Mouse (Mus musculus) olfactory bulb, adult 2 months (tissue): ENCODE measurements around the gene Banf1. TPM values are rescaled to one million over a fixed set of nuclear protein-coding genes. Genes with fewer than 3 reads are reported as not detected.

Experiments used
- H3K27ac ChIP-seq: fragments of 200-500 bp; 2 replicates; pipeline ENCODE4 v1.5.1; 2012; ENCODE audit warnings: low read depth, low read length; ENCODE audit not compliant: insufficient read depth
- H3K4me1 ChIP-seq: fragments of 200-500 bp; 2 replicates; pipeline ENCODE4 v1.6.1; 2012; ENCODE audit warnings: low read length; ENCODE audit not compliant: control insufficient read depth, insufficient read depth
- H3K4me3 ChIP-seq: fragments of 200-500 bp; 2 replicates; pipeline ENCODE4 v1.5.1; 2012; ENCODE audit warnings: mild to moderate bottlenecking, low read depth, low read length, moderate library complexity; ENCODE audit not compliant: insufficient read depth
- CTCF ChIP-seq: fragments of 200-500 bp; IDR thresholded peaks from 2 replicates; pipeline ENCODE4 v1.5.1; 2012; ENCODE audit warnings: low read depth, mild to moderate bottlenecking, low read length, moderate library complexity; ENCODE audit not compliant: insufficient read depth
- POLR2A ChIP-seq: fragments of 200-500 bp; IDR thresholded peaks from 2 replicates; pipeline ENCODE4 v1.6.1; 2012; ENCODE audit warnings: mild to moderate bottlenecking, low read depth, low read length, moderate library complexity; ENCODE audit not compliant: insufficient read depth
- WGBS: fragments of 180-500 bp; shearing (Covaris S2); methylation state at CpG from one replicate; pipeline ENCODE4 v1.1.7; 2018; 5-methylcytosine and 5-hydroxymethylcytosine counted together
- polyA plus RNA-seq: library from polyadenylated mRNA; stranded (reverse); fragments of >200 nt; gene quantifications from 2 replicates; pipeline ENCODE4 v1.2.4, GENCODE M21; 2012; ENCODE audit warnings: low replicate concordance; ENCODE audit not compliant: missing spikeins, insufficient read depth, insufficient read length

The Banf1 gene
- polyA plus RNA-seq, 1 experiment: not detected

DNA sequence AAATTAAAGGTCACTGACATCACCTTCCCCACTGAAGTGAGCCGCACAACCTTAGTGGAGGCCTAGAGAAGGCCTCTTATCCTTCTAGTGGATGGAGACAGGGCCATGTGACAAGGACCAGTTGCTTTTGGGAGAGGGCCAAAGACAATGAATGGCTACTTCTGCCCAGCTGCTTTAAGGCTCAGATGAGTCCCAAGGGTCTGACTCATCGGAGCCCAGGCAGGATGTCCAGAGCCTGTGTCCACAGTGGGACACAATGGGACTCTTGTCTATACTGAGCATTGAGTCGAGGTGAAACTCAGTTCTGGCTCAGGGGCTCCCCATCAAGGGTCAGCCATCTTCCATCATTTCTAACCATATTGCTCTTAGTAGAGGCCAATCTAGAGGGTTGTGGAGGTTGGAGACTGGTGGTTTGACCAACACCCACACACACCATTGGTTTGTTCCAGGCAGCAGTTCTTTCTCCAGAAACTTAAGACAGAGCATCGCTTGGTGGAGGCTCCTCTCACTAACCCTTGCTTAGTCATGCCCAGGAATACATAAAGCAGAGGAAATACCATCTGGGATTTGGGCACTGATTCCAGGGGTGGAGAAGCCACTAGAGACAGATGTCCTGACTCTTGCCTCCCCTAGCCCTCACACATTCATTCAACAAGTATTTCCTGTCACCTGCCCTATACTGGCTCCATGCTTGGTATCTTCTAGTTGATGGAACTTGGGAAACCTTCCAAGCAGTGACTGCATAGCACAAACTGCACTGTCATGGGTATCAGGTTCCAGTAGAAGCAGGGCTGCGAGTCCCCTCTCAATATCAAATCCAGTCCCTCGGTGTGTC lies 21.5 kb downstream of the Banf1 start:
- no peak overlapping the region for H3K27ac ChIP-seq
- 76% methylated on average over 6 of the region's 6 CpGs for whole genome bisulfite sequencing
- no peak for TF ChIP-seq CTCF
- no peak for TF ChIP-seq POLR2A
- H3K4me3 ChIP-seq: no peak overlapping the region
- H3K4me1 ChIP-seq: peaks cover 12% of the 10 kb centered on the region

DNA sequence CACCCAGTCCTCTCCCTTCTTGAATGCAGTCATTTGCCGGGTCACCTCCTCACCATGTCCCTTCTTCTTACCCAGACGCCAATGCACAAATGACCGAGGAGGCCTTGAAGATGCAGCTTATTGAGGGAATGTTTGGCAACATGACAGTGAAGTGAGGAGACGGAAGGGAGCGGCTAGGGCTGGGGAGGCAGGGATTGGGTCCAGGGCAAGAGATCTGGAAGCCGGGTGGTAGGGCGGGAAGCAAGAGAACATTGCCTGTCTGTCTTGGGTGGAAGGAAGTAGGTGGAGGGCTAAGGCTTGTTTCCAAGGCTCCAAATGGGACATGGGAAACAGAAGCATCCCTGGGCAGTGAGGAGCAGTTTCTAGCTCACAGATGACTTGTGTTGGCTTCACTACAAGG lies 25.6 kb downstream of the Banf1 start:
- Histone ChIP-seq H3K4me1 (no peaks in the 10 kb centered on the region), H3K4me3 (no peak overlapping the region), H3K27ac (no peak overlapping the region)
- WGBS: 91% methylated on average over 7 of the region's 7 CpGs
- no peak for TF ChIP-seq POLR2A
- TF ChIP-seq CTCF: no peak

DNA sequence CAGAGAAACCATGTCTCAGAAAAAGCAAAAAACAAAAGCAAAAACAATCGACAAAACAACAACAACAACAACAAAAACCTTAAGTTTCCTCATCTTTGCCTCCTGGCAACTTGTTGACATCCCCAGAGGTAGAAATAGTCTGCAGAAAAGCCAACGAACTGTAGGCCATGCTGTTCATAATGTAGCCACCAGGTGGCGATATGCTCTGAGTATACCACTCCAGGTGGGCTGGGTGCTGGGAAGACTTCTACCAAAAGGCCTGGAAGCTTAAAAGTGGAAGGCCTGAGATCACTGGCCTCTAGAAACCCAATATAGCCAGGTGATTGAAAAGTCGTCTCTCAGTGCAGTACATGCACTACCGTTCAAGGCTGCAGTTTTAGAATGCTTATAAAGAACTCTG lies 29.0 kb downstream of the Banf1 start:
- Histone ChIP-seq H3K4me3 (no peak overlapping the region), H3K4me1 (no peaks in the 10 kb centered on the region), H3K27ac (no peak overlapping the region)
- TF ChIP-seq POLR2A (no peak), CTCF (no peak)
- 25% methylated on average over 5 of the region's 5 CpGs for WGBS

DNA sequence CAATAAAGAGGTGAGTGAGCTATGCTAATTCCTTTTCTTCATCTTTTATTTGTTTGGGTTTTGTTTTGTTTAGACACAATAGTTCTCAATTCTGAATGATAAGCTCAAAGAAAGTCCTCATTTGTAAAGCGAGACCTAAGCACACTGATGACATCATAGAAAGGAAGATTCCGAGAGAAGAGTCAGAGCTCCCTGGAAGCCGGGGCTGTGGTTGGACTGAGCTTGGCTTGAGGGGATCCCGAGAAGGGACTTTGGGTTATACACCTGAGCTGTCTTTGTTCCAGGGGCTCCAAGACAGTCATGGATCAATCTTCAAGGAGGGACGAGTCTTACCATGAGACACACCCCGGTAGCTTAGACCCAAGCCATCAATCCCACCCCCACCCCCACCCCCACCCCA lies 31.5 kb downstream of the Banf1 start, which contains the start of gene Catsper1:
TSS of gene Catsper1 (plus strand) at position 301 of the 400 bp plus-strand sequence.
- H3K4me1 ChIP-seq: peaks cover 3% of the 10 kb centered on the region; the same call in 1 of the 2 replicates
- TF ChIP-seq CTCF: no peak
- H3K27ac ChIP-seq: no peak within 1 kb of the TSS
- no peak within 1 kb of the TSS for H3K4me3 ChIP-seq
- 89% methylated on average over 6 of the region's 6 CpGs for WGBS

DNA sequence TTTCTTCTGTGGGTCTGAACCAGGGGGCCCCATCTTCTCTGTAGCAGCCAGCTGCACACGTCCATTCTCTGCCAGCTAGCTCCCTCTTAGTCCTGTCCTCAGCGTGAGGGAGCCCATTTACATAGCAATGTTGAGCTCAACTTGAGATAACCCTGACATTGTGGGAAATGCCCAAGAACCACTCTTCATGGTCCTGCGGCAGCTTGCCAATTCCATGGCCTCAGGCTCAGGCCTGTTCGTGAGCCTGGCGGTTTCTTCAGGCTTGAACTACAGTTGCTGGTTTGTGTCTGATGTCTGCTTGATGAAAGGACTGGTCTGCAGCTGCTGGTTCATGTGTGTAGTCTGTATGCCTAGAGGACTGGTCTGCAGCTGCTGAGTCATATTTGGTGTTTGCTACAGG lies 32.2 kb downstream of the Banf1 start:
- H3K27ac ChIP-seq: no peak overlapping the region
- no peak overlapping the region for H3K4me3 ChIP-seq
- WGBS: 76% methylated on average over 5 of the region's 5 CpGs
- H3K4me1 ChIP-seq: peaks cover 3% of the 10 kb centered on the region; the same call in 1 of the 2 replicates
- TF ChIP-seq CTCF (no peak), POLR2A (no peak)

DNA sequence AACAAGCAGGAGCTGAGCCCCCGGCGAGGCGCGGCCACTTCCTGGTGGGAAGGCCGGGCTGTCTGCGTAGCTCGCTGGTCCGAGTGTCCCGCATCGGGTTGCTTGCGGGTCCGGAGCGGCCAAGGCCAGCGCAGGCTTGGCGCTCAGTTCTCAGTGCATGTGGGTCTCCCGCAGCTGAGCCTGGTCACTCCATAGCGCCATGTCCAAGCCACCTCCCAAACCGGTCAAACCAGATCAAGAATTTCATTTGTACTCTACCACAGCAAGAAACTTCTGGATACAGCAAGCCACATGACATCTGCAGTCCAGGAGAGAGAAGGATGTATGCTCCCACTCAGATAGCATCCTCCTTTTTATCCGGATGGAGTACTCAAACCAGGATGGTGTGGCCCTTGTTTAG lies 39.0 kb downstream of the Banf1 start:
- Histone ChIP-seq H3K4me3 (no peak overlapping the region), H3K4me1 (peaks cover 8% of the 10 kb centered on the region), H3K27ac (no peak overlapping the region)
- TF ChIP-seq CTCF: no peak
- TF ChIP-seq POLR2A: no peak
- 83% methylated on average over 19 of the region's 19 CpGs for WGBS

DNA sequence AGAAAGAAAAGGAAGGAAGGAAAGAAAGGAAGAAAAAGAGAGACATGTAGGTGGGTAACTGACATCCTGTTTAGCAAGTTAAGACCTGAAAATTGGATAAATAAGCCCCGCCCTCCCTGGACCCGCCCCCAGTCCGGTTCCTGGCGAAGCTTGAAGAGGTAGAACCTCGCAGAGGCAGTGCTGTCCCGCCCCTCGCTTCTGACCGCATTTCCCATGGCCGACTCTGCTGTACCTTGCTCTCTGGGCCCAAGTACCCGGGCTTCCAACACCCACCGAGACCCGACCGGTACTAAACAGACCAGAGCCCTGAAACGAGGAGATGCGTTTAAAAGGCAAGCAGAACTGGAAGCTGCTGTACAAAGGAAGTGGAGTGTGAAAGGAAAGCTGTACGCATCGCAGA lies 43.2 kb downstream of the Banf1 start:
- Histone ChIP-seq H3K4me3 (peak overlapping the region; percentile 3), H3K27ac (no peak overlapping the region), H3K4me1 (peaks cover 5% of the 10 kb centered on the region; the same call in 1 of the 2 replicates)
- 43% methylated on average over 17 of the region's 17 CpGs for WGBS
- TF ChIP-seq CTCF (no peak), POLR2A (no peak)

Other genes with a start within 250 kb of the Banf1 start
- gene Klc2, start 248.6 kb downstream of the Banf1 start, polyA plus RNA-seq: not detected in 2 replicates
- gene Pacs1, start 94.0 kb downstream of the Banf1 start, polyA plus RNA-seq: not detected in 2 replicates
- gene Sf3b2, start 71.7 kb downstream of the Banf1 start, polyA plus RNA-seq: not detected in 2 replicates
- not detected in 2 replicates for gene Gal3st3, start 68.8 kb downstream of the Banf1 start, polyA plus RNA-seq
- not detected in 2 replicates for gene Catsper1, start 31.4 kb downstream of the Banf1 start, polyA plus RNA-seq
- gene Cst6, start 17.6 kb downstream of the Banf1 start, polyA plus RNA-seq: not detected in 2 replicates
- gene Eif1ad, start 427 bp downstream of the Banf1 start, polyA plus RNA-seq: not detected in 2 replicates
- gene Sart1, start 21.5 kb upstream of the Banf1 start, polyA plus RNA-seq: not detected in 2 replicates
- not detected in 2 replicates for gene Tsga10ip, start 35.4 kb upstream of the Banf1 start, polyA plus RNA-seq
- not detected in 2 replicates for gene Drap1, start 57.8 kb upstream of the Banf1 start, polyA plus RNA-seq
- gene AI837181, start 58.0 kb upstream of the Banf1 start, polyA plus RNA-seq: not detected in 2 replicates
- not detected in 2 replicates for gene Fosl1, start 80.4 kb upstream of the Banf1 start, polyA plus RNA-seq
- not detected in 2 replicates for gene Ccdc85b, start 90.7 kb upstream of the Banf1 start, polyA plus RNA-seq
- gene Fibp, start 93.4 kb upstream of the Banf1 start, polyA plus RNA-seq: not detected in 2 replicates
- gene Ctsw, start 101.3 kb upstream of the Banf1 start, polyA plus RNA-seq: not detected in 2 replicates
- not detected in 2 replicates for gene Efemp2, start 106.8 kb upstream of the Banf1 start, polyA plus RNA-seq
- not detected in 2 replicates for gene Mus81, start 121.2 kb upstream of the Banf1 start, polyA plus RNA-seq
- 1,186 and 1,283 TPM in 2 replicates for gene Cfl1, start 123.3 kb upstream of the Banf1 start, polyA plus RNA-seq
- gene 1700020D05Rik, start 136.6 kb upstream of the Banf1 start, polyA plus RNA-seq: not detected in 2 replicates
- gene Snx32, start 143.4 kb upstream of the Banf1 start, polyA plus RNA-seq: not detected in 2 replicates
- gene Ovol1, start 193.5 kb upstream of the Banf1 start, polyA plus RNA-seq: not detected in 2 replicates
- not detected in 2 replicates for gene Ap5b1, start 200.9 kb upstream of the Banf1 start, polyA plus RNA-seq
- not detected in 2 replicates for gene Rnaseh2c, start 234.7 kb upstream of the Banf1 start, polyA plus RNA-seq
- gene Kat5, start 243.1 kb upstream of the Banf1 start, polyA plus RNA-seq: not detected in 2 replicates